Mouse (Mus musculus): ENCODE measurements around the gene Riok1.

The Riok1 gene

GRCm38 (mm10) chr13:38064854-38065663 is 28.3 kb downstream of the Riok1 start:
- DNase-seq (ENCODE audit: low read depth): peak; percentile 60

GRCm38 (mm10) chr13:38070945-38071344 is 34.1 kb downstream of the Riok1 start:
- DNase-seq (ENCODE audit: low read depth): no peak

GRCm38 (mm10) chr13:38073374-38074307 is 36.8 kb downstream of the Riok1 start:
- peak; percentile 30 for DNase-seq (ENCODE audit: low read depth)

- DNase-seq (ENCODE audit: low read depth): no peak
Measured at GRCm38 (mm10) chr13:38074404-38074803, 37.6 kb downstream of the Riok1 start.

- DNase-seq (ENCODE audit: low read depth): no peak
Measured at GRCm38 (mm10) chr13:38077113-38077512, 40.3 kb downstream of the Riok1 start.

GRCm38 (mm10) chr13:38078836-38079235 is 42.0 kb downstream of the Riok1 start:
- DNase-seq (ENCODE audit: low read depth): no peak

- DNase-seq (ENCODE audit: low read depth): no peak
Measured at GRCm38 (mm10) chr13:38079366-38079765, 42.6 kb downstream of the Riok1 start.

GRCm38 (mm10) chr13:38080014-38080413 is 43.2 kb downstream of the Riok1 start:
- DNase-seq (ENCODE audit: low read depth): no peak

- no peak for DNase-seq (ENCODE audit: low read depth)
Measured at GRCm38 (mm10) chr13:38080725-38081124, 43.9 kb downstream of the Riok1 start.

GRCm38 (mm10) chr13:38081161-38081560 is 44.4 kb downstream of the Riok1 start:
- no peak for DNase-seq (ENCODE audit: low read depth)

- no peak for DNase-seq (ENCODE audit: low read depth)
Measured at GRCm38 (mm10) chr13:38086711-38087110, 49.9 kb downstream of the Riok1 start.

GRCm38 (mm10) chr13:38088008-38088407 is 51.2 kb downstream of the Riok1 start:
- no peak for DNase-seq (ENCODE audit: low read depth)

- no peak for DNase-seq (ENCODE audit: low read depth)
Measured at GRCm38 (mm10) chr13:38089449-38089848, 52.7 kb downstream of the Riok1 start.

- no peak for DNase-seq (ENCODE audit: low read depth)
Measured at GRCm38 (mm10) chr13:38089871-38090270, 53.1 kb downstream of the Riok1 start.

GRCm38 (mm10) chr13:38096207-38096606 is 59.4 kb downstream of the Riok1 start:
- DNase-seq (ENCODE audit: low read depth): no peak

- DNase-seq (ENCODE audit: low read depth): no peak
Measured at GRCm38 (mm10) chr13:38103406-38103805, 66.6 kb downstream of the Riok1 start.

- no peak for DNase-seq (ENCODE audit: low read depth)
Measured at GRCm38 (mm10) chr13:38104501-38104900, 67.7 kb downstream of the Riok1 start.

- no peak for DNase-seq (ENCODE audit: low read depth)
Measured at GRCm38 (mm10) chr13:38109081-38109480, 72.3 kb downstream of the Riok1 start.

Measured in c-Kit-positive CD71-positive TER-119-negative erythroid progenitor cells, embryonic 14.5 days (primary cell).